Mouse (Mus musculus) intestine, embryonic 14.5 days (tissue): ENCODE results near the gene Kdm5b. TPM values are rescaled to one million over a fixed set of nuclear protein-coding genes. Genes with fewer than 3 reads are reported as not detected.
"Not testable (repeated sequence)": the region's sequence is repeated elsewhere in the genome, so short reads cannot be mapped to it uniquely, and the experiment has no call there.

Experiments
- ATAC-seq: fragments of 200-750 bp; cut with Nextera tagmentation; replicated peaks from 2 replicates; pipeline ENCODE4 v1.8.0; 2017; ENCODE audit warnings: low read depth, moderate number of reproducible peaks, moderate TSS enrichment, moderate library complexity; ENCODE audit not compliant: low FRiP score, low TSS enrichment
- DNase-seq: peaks from one replicate; pipeline ENCODE4 v3.0.0-alpha.2; 2018; ENCODE audit warnings: low spot score
- H3K27ac ChIP-seq: fragments of 300-500 bp; sonication (generic); 2 replicates; pipeline ENCODE4 v1.5.1; 2014; ENCODE audit warnings: low read depth, mild to moderate bottlenecking, control low read depth
- H3K27me3 ChIP-seq: fragments of 300-500 bp; sonication (generic); replicated peaks from 2 replicates; pipeline ENCODE4 v1.6.1; 2014; ENCODE audit warnings: low read length, control low read depth; ENCODE audit not compliant: control insufficient read depth, insufficient read depth
- H3K36me3 ChIP-seq: fragments of 300-500 bp; sonication (generic); 2 replicates; pipeline ENCODE4 v1.6.1; 2014; ENCODE audit warnings: low read length, control low read depth; ENCODE audit not compliant: control insufficient read depth, insufficient read depth
- H3K4me1 ChIP-seq: fragments of 300-500 bp; sonication (generic); replicated peaks from 2 replicates; pipeline ENCODE4 v1.6.1; 2014; ENCODE audit warnings: low read length, control low read depth, mixed read lengths; ENCODE audit not compliant: control insufficient read depth, insufficient read depth
- H3K4me2 ChIP-seq: fragments of 300-500 bp; sonication (generic); 2 replicates; pipeline ENCODE4 v1.6.1; 2014; ENCODE audit warnings: low read length
- H3K4me3 ChIP-seq: fragments of 300-500 bp; sonication (generic); 2 replicates; pipeline ENCODE4 v1.5.1; 2014; ENCODE audit warnings: low read depth, low read length, control low read depth, mixed read lengths
- H3K9ac ChIP-seq: fragments of 300-500 bp; sonication (generic); 2 replicates; pipeline ENCODE4 v1.6.1; 2014; ENCODE audit warnings: mild to moderate bottlenecking, low read length
- H3K9me3 ChIP-seq: fragments of 300-500 bp; sonication (generic); 2 replicates; pipeline ENCODE4 v1.6.1; 2016; ENCODE audit warnings: low read length, control low read depth; ENCODE audit not compliant: control insufficient read depth
- WGBS: fragments of 180-500 bp; shearing (Covaris S2); extraction: QIAGEN DNeasy Blood & Tissue Kit; methylation state at CpG from one replicate; pipeline ENCODE4 v1.1.7; 2014; 5-methylcytosine and 5-hydroxymethylcytosine counted together
- polyA plus RNA-seq: library from polyadenylated mRNA; unstranded; fragments of >200 nt; fragmentation: Nextera tagmentation; extraction: Ambion mirVana; gene quantifications from 2 replicates; pipeline ENCODE4 v1.2.1, GENCODE M21; 2014

Kdm5b gene
- polyA plus RNA-seq = 54.2 and 59.9 TPM in 2 replicates

- Histone ChIP-seq H3K9me3 (no peaks in the 10 kb centered on the region), H3K27me3 (no peaks in the 10 kb centered on the region), H3K4me1 (peaks cover 23% of the 10 kb centered on the region), H3K36me3 (no peaks in the 10 kb centered on the region), H3K4me2 (peak within 1 kb of the TSS; percentile 66), H3K4me3 (peak within 1 kb of the TSS; percentile 91), H3K27ac (peak within 1 kb of the TSS; percentile 91), H3K9ac (peak within 1 kb of the TSS; percentile 98)
- ATAC-seq = no peak; the same call in 1 of the 2 replicates
- WGBS = 2% methylated on average over 28 of the region's 34 CpGs
- DNase-seq = peak; percentile 91
Observed at GRCm38 (mm10) chr1:134559976-134560375, at the start of gene Kdm5b. Gene Kdm5b, plus strand, starts transcription at chr1:134560171.

GRCm38 (mm10) chr1:134512183-134512582, 47.8 kb upstream of the Kdm5b start:
- Histone ChIP-seq H3K9ac (no peak overlapping the region), H3K4me1 (peaks cover 18% of the 10 kb centered on the region), H3K27ac (no peak overlapping the region), H3K9me3 (no peaks in the 10 kb centered on the region), H3K4me2 (no peak overlapping the region), H3K4me3 (no peak overlapping the region), H3K36me3 (peaks cover 19% of the 10 kb centered on the region), H3K27me3 (peaks cover 11% of the 10 kb centered on the region; the same call in 1 of the 2 replicates)
- ATAC-seq (no peak), DNase-seq (no peak)
- WGBS = 63% methylated on average over 4 of the region's 4 CpGs

GRCm38 (mm10) chr1:134512584-134512983, 47.4 kb upstream of the Kdm5b start:
- no peak overlapping the region for H3K9ac ChIP-seq
- peaks cover 18% of the 10 kb centered on the region for H3K4me1 ChIP-seq
- H3K27me3 ChIP-seq = peaks cover 11% of the 10 kb centered on the region; the same call in 1 of the 2 replicates
- peak overlapping the region; percentile 74; the same call in 1 of the 2 replicates for H3K4me2 ChIP-seq
- H3K4me3 ChIP-seq = no peak overlapping the region
- DNase-seq (no peak), ATAC-seq (no peak)
- H3K27ac ChIP-seq = no peak overlapping the region
- H3K9me3 ChIP-seq = no peaks in the 10 kb centered on the region
- peaks cover 15% of the 10 kb centered on the region for H3K36me3 ChIP-seq
- 67% methylated on average over 6 of the region's 6 CpGs for WGBS

- Histone ChIP-seq H3K4me3 (peak overlapping the region; percentile 36), H3K9ac (peak overlapping the region; percentile 43), H3K9me3 (no peaks in the 10 kb centered on the region), H3K27me3 (peaks cover 11% of the 10 kb centered on the region; the same call in 1 of the 2 replicates), H3K4me2 (peak overlapping the region; percentile 74), H3K36me3 (peaks cover 7% of the 10 kb centered on the region), H3K27ac (no peak overlapping the region), H3K4me1 (peaks cover 18% of the 10 kb centered on the region)
- peak; percentile 78 for DNase-seq
- ATAC-seq = peak; percentile 48
- WGBS = 4% methylated on average over 38 of the region's 38 CpGs
Observed at GRCm38 (mm10) chr1:134513312-134513860, 46.6 kb upstream of the Kdm5b start.

- Histone ChIP-seq H3K27me3 (peaks cover 11% of the 10 kb centered on the region; the same call in 1 of the 2 replicates), H3K4me2 (peak overlapping the region; percentile 74), H3K9ac (peak overlapping the region; percentile 43; the same call in 1 of the 2 replicates), H3K4me1 (peaks cover 21% of the 10 kb centered on the region), H3K36me3 (peaks cover 5% of the 10 kb centered on the region; the same call in 1 of the 2 replicates), H3K4me3 (peak overlapping the region; percentile 36; the same call in 1 of the 2 replicates), H3K27ac (no peak overlapping the region), H3K9me3 (no peaks in the 10 kb centered on the region)
- DNase-seq = no peak
- 50% methylated on average over 16 of the region's 16 CpGs for WGBS
- no peak for ATAC-seq
Observed at GRCm38 (mm10) chr1:134513876-134514590, 45.9 kb upstream of the Kdm5b start.

- H3K9ac ChIP-seq = no peak overlapping the region
- no peak overlapping the region for H3K4me2 ChIP-seq
- peaks cover 21% of the 10 kb centered on the region for H3K4me1 ChIP-seq
- no peaks in the 10 kb centered on the region for H3K36me3 ChIP-seq
- peak overlapping the region; percentile 49; the same call in 1 of the 2 replicates for H3K27ac ChIP-seq
- no peaks in the 10 kb centered on the region for H3K9me3 ChIP-seq
- H3K27me3 ChIP-seq = peaks cover 11% of the 10 kb centered on the region; the same call in 1 of the 2 replicates
- no peak overlapping the region for H3K4me3 ChIP-seq
- WGBS = 79% methylated on average over 2 of the region's 2 CpGs
- DNase-seq = no peak
- no peak for ATAC-seq
Observed at GRCm38 (mm10) chr1:134515891-134516290, 44.1 kb upstream of the Kdm5b start.

GRCm38 (mm10) chr1:134516491-134517198, 43.3 kb upstream of the Kdm5b start:
- 19% methylated on average over 4 of the region's 4 CpGs for WGBS
- no peak overlapping the region for H3K4me3 ChIP-seq

GRCm38 (mm10) chr1:134517841-134518240, 42.1 kb upstream of the Kdm5b start:
- DNase-seq, ATAC-seq, H3K36me3 ChIP-seq, H3K9me3 ChIP-seq, H3K4me3 ChIP-seq, H3K27ac ChIP-seq, H3K27me3 ChIP-seq, H3K9ac ChIP-seq, H3K4me2 ChIP-seq: not testable (repeated sequence)
- peaks cover 21% of the 10 kb centered on the region for H3K4me1 ChIP-seq
- 97% methylated on average over 14 of the region's 14 CpGs for WGBS

More at GRCm38 (mm10) chr1:134516491-134517198, 43.3 kb upstream of the Kdm5b start:
- peaks cover 9% of the 10 kb centered on the region; the same call in 1 of the 2 replicates for H3K27me3 ChIP-seq
- peak; percentile 71 for DNase-seq
- H3K4me2 ChIP-seq = no peak overlapping the region
- 0 out of 2 replicates have a peak, but pooled peaks have one; percentile 19 for ATAC-seq
- H3K36me3 ChIP-seq = no peaks in the 10 kb centered on the region
- peak overlapping the region; percentile 49 for H3K27ac ChIP-seq
- no peak overlapping the region for H3K9ac ChIP-seq
- peaks cover 21% of the 10 kb centered on the region for H3K4me1 ChIP-seq
- H3K9me3 ChIP-seq = no peaks in the 10 kb centered on the region
